Mouse (Mus musculus): ENCODE results near the gene Rbfox2. TPM values are rescaled to one million over a fixed set of nuclear protein-coding genes. Genes with fewer than 3 reads are reported as not detected.
A peak's percentile ranks its signal among the peaks of the same experiment; 100 is the strongest.

Gene Rbfox2
- total RNA-seq, 2 experiments from 2014 or later, result 243 TPM

- DNase-seq (ENCODE audit: low spot score in 2 of 2), result no peak
- no peak overlapping the region for H3K4me3 ChIP-seq
- peak overlapping the region; percentile 36; the same call in 1 of the 2 replicates for H3K27ac ChIP-seq
- no peak for TF ChIP-seq CTCF (conservative IDR thresholded peaks at IDR 0.05)
Observed at GRCm38 (mm10) chr15:77214410-77215107, 92.2 kb downstream of the Rbfox2 start.

GRCm38 (mm10) chr15:77213829-77214228 lies 93.0 kb downstream of the Rbfox2 start:
- no peak for TF ChIP-seq CTCF (conservative IDR thresholded peaks at IDR 0.05)
- no peak overlapping the region for H3K27ac ChIP-seq
- DNase-seq (ENCODE audit: low spot score in 2 of 2), result no peak
- no peak overlapping the region for H3K4me3 ChIP-seq

- Histone ChIP-seq H3K27ac (0 out of 2 replicates have a peak overlapping the region, but pooled peaks have one; percentile 10), H3K4me3 (no peak overlapping the region)
- DNase-seq (ENCODE audit: low spot score in 2 of 2), result no peak
- no peak for TF ChIP-seq CTCF (conservative IDR thresholded peaks at IDR 0.05)
Observed at GRCm38 (mm10) chr15:77212818-77213217, 94.0 kb downstream of the Rbfox2 start.

- H3K27ac ChIP-seq, result no peak overlapping the region
- no peak for TF ChIP-seq CTCF (conservative IDR thresholded peaks at IDR 0.05)
- DNase-seq (ENCODE audit: low spot score in 2 of 2), result no peak
- H3K4me3 ChIP-seq, result no peak overlapping the region
Observed at GRCm38 (mm10) chr15:77212217-77212757, 94.5 kb downstream of the Rbfox2 start.

- Histone ChIP-seq H3K4me3 (no peak overlapping the region), H3K27ac (no peak overlapping the region)
- DNase-seq (ENCODE audit: low spot score in 2 of 2), result no peak
- no peak for TF ChIP-seq CTCF (conservative IDR thresholded peaks at IDR 0.05)
Observed at GRCm38 (mm10) chr15:77206996-77207395, 99.8 kb downstream of the Rbfox2 start.

GRCm38 (mm10) chr15:77204951-77205350 lies 101.9 kb downstream of the Rbfox2 start:
- DNase-seq (ENCODE audit: low spot score in 2 of 2), result no peak
- TF ChIP-seq CTCF (conservative IDR thresholded peaks at IDR 0.05), result no peak
- H3K27ac ChIP-seq, result 0 out of 2 replicates have a peak overlapping the region, but pooled peaks have one; percentile 23
- H3K4me3 ChIP-seq, result no peak overlapping the region

- Histone ChIP-seq H3K27ac (peak overlapping the region; percentile 62; the same call in 1 of the 2 replicates), H3K4me3 (no peak overlapping the region)
- DNase-seq (ENCODE audit: low spot score in 2 of 2), result no peak
- TF ChIP-seq CTCF (conservative IDR thresholded peaks at IDR 0.05), result no peak
Observed at GRCm38 (mm10) chr15:77203255-77203981, 103.4 kb downstream of the Rbfox2 start.

GRCm38 (mm10) chr15:77202881-77203254 lies 103.9 kb downstream of the Rbfox2 start:
- Histone ChIP-seq H3K4me3 (no peak overlapping the region), H3K27ac (peak overlapping the region; percentile 62; the same call in 1 of the 2 replicates)
- TF ChIP-seq CTCF (conservative IDR thresholded peaks at IDR 0.05), result no peak
- DNase-seq (ENCODE audit: low spot score in 2 of 2), result no peak

- H3K4me3 ChIP-seq, result no peak overlapping the region
- DNase-seq (ENCODE audit: low spot score in 2 of 2), result no peak
- TF ChIP-seq CTCF (conservative IDR thresholded peaks at IDR 0.05), result no peak
- no peak overlapping the region for H3K27ac ChIP-seq
Observed at GRCm38 (mm10) chr15:77202223-77202622, 104.6 kb downstream of the Rbfox2 start.

GRCm38 (mm10) chr15:77196827-77197226 lies 110.0 kb downstream of the Rbfox2 start:
- Histone ChIP-seq H3K27ac (no peak overlapping the region), H3K4me3 (no peak overlapping the region)
- TF ChIP-seq CTCF (conservative IDR thresholded peaks at IDR 0.05), result no peak
- DNase-seq (ENCODE audit: low spot score in 2 of 2), result no peak

GRCm38 (mm10) chr15:77196001-77196400 lies 110.8 kb downstream of the Rbfox2 start:
- TF ChIP-seq CTCF (conservative IDR thresholded peaks at IDR 0.05), result no peak
- H3K4me3 ChIP-seq, result no peak overlapping the region
- H3K27ac ChIP-seq, result no peak overlapping the region
- no peak for DNase-seq (ENCODE audit: low spot score in 2 of 2)

GRCm38 (mm10) chr15:77192154-77192935 lies 114.5 kb downstream of the Rbfox2 start:
- DNase-seq (ENCODE audit: low spot score in 2 of 2), result no peak
- H3K27ac ChIP-seq, result peak overlapping the region; percentile 43
- no peak for TF ChIP-seq CTCF (conservative IDR thresholded peaks at IDR 0.05)
- no peak overlapping the region for H3K4me3 ChIP-seq

GRCm38 (mm10) chr15:77186096-77186495 lies 120.7 kb downstream of the Rbfox2 start:
- peak; percentile 47 for TF ChIP-seq CTCF (conservative IDR thresholded peaks at IDR 0.05)
- DNase-seq (ENCODE audit: low spot score in 2 of 2), result no peak
- no peak overlapping the region for H3K27ac ChIP-seq
- H3K4me3 ChIP-seq, result no peak overlapping the region
